10 mouse cellular contexts compared by ENCODE assay signal in the genomic region with DNA sequence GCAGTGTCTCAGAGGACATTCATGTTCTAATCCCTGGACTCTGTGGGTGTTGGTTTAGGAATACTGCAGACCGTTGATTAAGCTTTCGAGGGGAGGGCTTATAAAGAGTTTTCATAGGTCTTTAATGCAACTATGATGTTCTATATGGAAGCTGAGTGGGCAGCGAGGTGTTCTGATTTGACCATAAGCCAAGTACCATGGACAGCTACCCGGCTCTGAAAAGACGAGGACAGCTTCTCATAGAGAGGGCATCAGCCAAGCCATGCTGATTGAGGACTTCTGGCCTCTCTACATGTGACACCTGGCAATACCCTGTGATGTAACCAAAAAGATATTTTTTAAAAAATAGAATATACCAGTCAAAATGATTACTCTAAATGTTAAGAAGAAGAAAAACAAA.
DNase-seq lines count a peak whose midpoint lies in the region; ATAC-seq and TF ChIP-seq lines count a peak whose summit lies in the region.
"Had no signal": no experiment of that assay in that cellular context is flagged by ENCODE, and none has a peak within 500 bp of the region (broad histone marks: within the 10 kb centered on the region; RNA-seq: fewer than 3 reads in every experiment).

No protein-coding gene starts in this region.

- H3K9ac ChIP-seq in forebrain, embryonic 15.5 days (replicated peaks) = no peak overlapping the region
- H3K9ac ChIP-seq: embryonic facial prominence, embryonic 15.5 days; liver, embryonic 14.5 days had no signal

- H3K4me1 ChIP-seq in forebrain, embryonic 10.5 days = 0 out of 2 replicates have a peak, but pooled peaks cover 4% of the 10 kb centered on the region
- H3K4me1 ChIP-seq in forebrain, embryonic 15.5 days = no peaks in the 10 kb centered on the region
- H3K4me1 ChIP-seq in lung, adult 2 months (ENCODE audit: control insufficient read depth, insufficient read depth, low read length) = no peaks in the 10 kb centered on the region
- H3K4me1 ChIP-seq: embryonic facial prominence, embryonic 15.5 days had no signal

- intact Hi-C loops in gastrocnemius, postnatal 14 days (cut with DNase I; ENCODE audit: low total_unique reads) = no loop called here

- H3K9me3 ChIP-seq in forebrain, embryonic 10.5 days = no peaks in the 10 kb centered on the region
- no peaks in the 10 kb centered on the region for H3K9me3 ChIP-seq in forebrain, embryonic 15.5 days
- H3K9me3 ChIP-seq: embryonic facial prominence, embryonic 15.5 days had no signal

- 49% methylated on average over 5 of the region's 5 CpGs for WGBS in forebrain, embryonic 10.5 days
- 48% methylated on average over 5 of the region's 5 CpGs for WGBS in forebrain, embryonic 15.5 days
- WGBS in lung, adult 2 months = 35% methylated on average over 5 of the region's 5 CpGs

- H3K4me3 ChIP-seq in forebrain, embryonic 10.5 days = no peak overlapping the region
- no peak overlapping the region for H3K4me3 ChIP-seq in forebrain, embryonic 15.5 days
- no peak overlapping the region for H3K4me3 ChIP-seq in lung, adult 2 months (replicated peaks; ENCODE audit: extremely low read depth, low read depth, low read length)
- H3K4me3 ChIP-seq: embryonic facial prominence, embryonic 15.5 days had no signal

- ATAC-seq in forebrain, embryonic 15.5 days (replicated peaks) = no peak

- H3K4me2 ChIP-seq in forebrain, embryonic 15.5 days (replicated peaks) = no peak overlapping the region
- H3K4me2 ChIP-seq: embryonic facial prominence, embryonic 15.5 days had no signal

- TF ChIP-seq CTCF in lung, adult 2 months (IDR thresholded peaks at IDR 0.05; ENCODE audit: insufficient read depth, low read length) = no peak

- DNase-seq in forebrain, embryonic 10.5 days (ENCODE audit: extremely low spot score, low spot score) = peak; percentile 28
- peak; percentile 19 for DNase-seq in lung, postnatal 10 days
- no peak for DNase-seq in lung, adult 2 months
- peak; percentile 80 for DNase-seq in embryo, embryonic 10 days (ENCODE audit: low spot score)
- DNase-seq in mesoderm, embryonic 11.5 days (ENCODE audit: low read depth, low spot score) = peak; percentile 65
- no peak for DNase-seq in spleen, postnatal 4 days (ENCODE audit: low spot score in 2 of 2)
- no peak for DNase-seq in gastrocnemius, postnatal 14 days

- no peak overlapping the region for H3K27ac ChIP-seq in forebrain, embryonic 10.5 days
- no peak overlapping the region for H3K27ac ChIP-seq in forebrain, embryonic 15.5 days (replicated peaks)
- H3K27ac ChIP-seq: embryonic facial prominence, embryonic 15.5 days; liver, embryonic 14.5 days had no signal

- H3K27me3 ChIP-seq in forebrain, embryonic 10.5 days (ENCODE audit: poor library complexity, severe bottlenecking) = no peaks in the 10 kb centered on the region
- no peaks in the 10 kb centered on the region for H3K27me3 ChIP-seq in forebrain, embryonic 15.5 days
- H3K27me3 ChIP-seq: embryonic facial prominence, embryonic 15.5 days had no signal

- H3K36me3 ChIP-seq in forebrain, embryonic 10.5 days (replicated peaks) = no peaks in the 10 kb centered on the region
- H3K36me3 ChIP-seq in forebrain, embryonic 15.5 days = no peaks in the 10 kb centered on the region
- H3K36me3 ChIP-seq: embryonic facial prominence, embryonic 15.5 days had no signal

- TF ChIP-seq POLR2A in lung, adult 2 months (IDR thresholded peaks at IDR 0.05; ENCODE audit: borderline replicate concordance, extremely low read depth, low read depth, low read length) = no peak

Comparison
In these comparisons a context has a peak if more than half of its experiments do, and no peak if none do; other contexts are left out.
1. DNase-seq: peak in forebrain, embryonic 10.5 days (single experiment), lung, postnatal 10 days (single experiment), embryo, embryonic 10 days (single experiment) and mesoderm, embryonic 11.5 days (single experiment); none in lung, adult 2 months (single experiment), spleen, postnatal 4 days (0 of 2) and gastrocnemius, postnatal 14 days (single experiment).